Mouse (Mus musculus) MEL (cell line): ENCODE data around the gene Unc13a. TPM values are rescaled to one million over a fixed set of nuclear protein-coding genes. Genes with fewer than 3 reads are reported as not detected.

Source experiments
- DNase-seq: peaks from one replicate; pipeline ENCODE4 v3.0.0; 2011; ENCODE audit warnings: low read depth, low spot score
- H3K27ac ChIP-seq: 2 replicates; pipeline ENCODE4 v1.5.1; 2012; ENCODE audit warnings: low read depth, mild to moderate bottlenecking, control low read depth, low read length, moderate library complexity; ENCODE audit not compliant: control insufficient read depth
- H3K27me3 ChIP-seq, 2 experiments: fragments of 150-350 bp in 1 of 2; sonication (generic) in 1 of 2; 2 replicates each; pipeline ENCODE4 v1.6.1; 2012; ENCODE audit warnings: low read length in 2 of 2, mild to moderate bottlenecking in 2 of 2, improper control_type of control experiment in 1 of 2, moderate library complexity in 1 of 2; ENCODE audit not compliant: insufficient read depth in 2 of 2, control insufficient read depth in 1 of 2
- H3K36me3 ChIP-seq, 2 experiments: 2 replicates each; pipeline ENCODE4 v1.6.1; 2012 to 2014; ENCODE audit warnings: low read length in 2 of 2, improper control_type of control experiment in 1 of 2, inconsistent platforms in 1 of 2, mild to moderate bottlenecking in 1 of 2; ENCODE audit not compliant: insufficient read depth in 2 of 2, control insufficient read depth in 1 of 2
- H3K4me1 ChIP-seq, 2 experiments: fragments of 150-350 bp in 1 of 2; sonication (generic) in 1 of 2; 2 replicates each; pipeline ENCODE4 v1.6.1; 2012; ENCODE audit warnings: low read length in 2 of 2, improper control_type of control experiment in 1 of 2, mild to moderate bottlenecking in 1 of 2; ENCODE audit not compliant: insufficient read depth in 2 of 2, control insufficient read depth in 1 of 2
- H3K4me3 ChIP-seq, 2 experiments: fragments of 150-350 bp in 1 of 2; sonication (generic) in 1 of 2; 2 replicates each; pipeline ENCODE4 v1.5.1; 2012; ENCODE audit warnings: low read depth in 2 of 2, low read length in 2 of 2, mild to moderate bottlenecking in 2 of 2, moderate library complexity in 2 of 2, control low read depth in 1 of 2, improper control_type of control experiment in 1 of 2; ENCODE audit not compliant: control insufficient read depth in 1 of 2, insufficient read depth in 1 of 2
- H3K79me2 ChIP-seq: 2 replicates; pipeline ENCODE4 v1.6.1; 2012; ENCODE audit warnings: mild to moderate bottlenecking, low read length, moderate library complexity; ENCODE audit not compliant: control insufficient read depth, poor library complexity, insufficient read depth
- H3K9ac ChIP-seq: 2 replicates; pipeline ENCODE4 v1.6.1; 2012; ENCODE audit warnings: low read depth, mild to moderate bottlenecking, control low read depth, low read length, moderate library complexity; ENCODE audit not compliant: control insufficient read depth, poor library complexity, severe bottlenecking
- H3K9me3 ChIP-seq: fragments of 150-350 bp; sonication (generic); replicated peaks from 2 replicates; pipeline ENCODE4 v1.6.1; 2012; ENCODE audit warnings: mild to moderate bottlenecking, low read length, improper control_type of control experiment, moderate library complexity; ENCODE audit not compliant: insufficient read depth
- BHLHE40 ChIP-seq: IDR thresholded peaks from 2 replicates; pipeline ENCODE4 v1.6.1; 2012; ENCODE audit warnings: low read depth, mild to moderate bottlenecking, inconsistent platforms, low read length, improper control_type of control experiment, borderline replicate concordance
- CHD1 ChIP-seq: IDR thresholded peaks from 2 replicates; pipeline ENCODE4 v1.6.1; 2012; ENCODE audit warnings: low read depth, mild to moderate bottlenecking, inconsistent platforms, low read length, improper control_type of control experiment
- CHD2 ChIP-seq: IDR thresholded peaks from 2 replicates; pipeline ENCODE4 v1.6.1; 2011; ENCODE audit warnings: low read length, improper control_type of control experiment
- ELF1 ChIP-seq: IDR thresholded peaks from 2 replicates; pipeline ENCODE4 v1.6.1; 2014; ENCODE audit warnings: low read depth, mild to moderate bottlenecking, inconsistent platforms, low read length, improper control_type of control experiment, moderate library complexity
- EP300 ChIP-seq, 2 experiments: IDR thresholded peaks; 2 replicates each; pipeline ENCODE4 v1.6.1; 2011; ENCODE audit warnings: improper control_type of control experiment in 2 of 2, low read length in 2 of 2, low read depth in 1 of 2, mild to moderate bottlenecking in 1 of 2
- ETS1 ChIP-seq: IDR thresholded peaks from 2 replicates; pipeline ENCODE4 v1.6.1; 2012; ENCODE audit warnings: low read depth, mild to moderate bottlenecking, inconsistent platforms, low read length, improper control_type of control experiment, moderate library complexity
- GABPA ChIP-seq: IDR thresholded peaks from 2 replicates; pipeline ENCODE4 v1.6.1; 2012; ENCODE audit warnings: low read depth, mild to moderate bottlenecking, inconsistent platforms, low read length, improper control_type of control experiment, moderate library complexity
- HCFC1 ChIP-seq: IDR thresholded peaks from 2 replicates; pipeline ENCODE4 v1.6.1; 2012; ENCODE audit warnings: low read depth, mild to moderate bottlenecking, inconsistent platforms, low read length, improper control_type of control experiment, moderate library complexity
- JUND ChIP-seq: IDR thresholded peaks from 2 replicates; pipeline ENCODE4 v1.6.1; 2011; ENCODE audit warnings: low read depth, mild to moderate bottlenecking, improper control_type of control experiment, low read length
- KAT2A ChIP-seq: conservative IDR thresholded peaks from 2 replicates; pipeline ENCODE4 v1.6.1; 2012; ENCODE audit warnings: low read depth, low read length, improper control_type of control experiment, inconsistent platforms
- MAFK ChIP-seq: IDR thresholded peaks from 2 replicates; pipeline ENCODE4 v1.6.1; 2011; ENCODE audit warnings: low read depth, mild to moderate bottlenecking, low read length, improper control_type of control experiment, borderline replicate concordance
- MAZ ChIP-seq: IDR thresholded peaks from 2 replicates; pipeline ENCODE4 v1.6.1; 2012; ENCODE audit warnings: low read depth, mild to moderate bottlenecking, inconsistent platforms, low read length, improper control_type of control experiment
- MEF2A ChIP-seq: IDR thresholded peaks from 2 replicates; pipeline ENCODE4 v1.6.1; 2014; ENCODE audit warnings: low read depth, mild to moderate bottlenecking, inconsistent platforms, low read length, improper control_type of control experiment; ENCODE audit not compliant: poor library complexity, insufficient replicate concordance, severe bottlenecking; ENCODE audit errors: extremely low read depth
- MXI1 ChIP-seq: IDR thresholded peaks from 2 replicates; pipeline ENCODE4 v1.6.1; 2011; ENCODE audit warnings: mild to moderate bottlenecking, low read depth, low read length, improper control_type of control experiment
- MYB ChIP-seq: IDR thresholded peaks from 2 replicates; pipeline ENCODE4 v1.6.1; 2011; ENCODE audit warnings: mild to moderate bottlenecking, low read depth, low read length, improper control_type of control experiment
- MYC ChIP-seq: IDR thresholded peaks from 2 replicates; pipeline ENCODE4 v1.6.1; 2011; ENCODE audit warnings: low read depth, mild to moderate bottlenecking, low read length, improper control_type of control experiment, moderate library complexity
- NELFE ChIP-seq: IDR thresholded peaks from 2 replicates; pipeline ENCODE4 v1.6.1; 2011; ENCODE audit warnings: low read depth, low read length, improper control_type of control experiment
- POLR2A ChIP-seq, 2 experiments: IDR thresholded peaks; 2 replicates each; pipeline ENCODE4 v1.6.1; 2011 to 2012; ENCODE audit warnings: low read length in 2 of 2, mild to moderate bottlenecking in 2 of 2, control low read depth in 1 of 2, improper control_type of control experiment in 1 of 2, low read depth in 1 of 2, moderate library complexity in 1 of 2; ENCODE audit not compliant: control insufficient read depth in 1 of 2, insufficient read depth in 1 of 2, poor library complexity in 1 of 2
- POLR2AphosphoS2 ChIP-seq: IDR thresholded peaks from 2 replicates; pipeline ENCODE4 v1.6.1; 2011; ENCODE audit warnings: low read length, improper control_type of control experiment
- RAD21 ChIP-seq: IDR thresholded peaks from 2 replicates; pipeline ENCODE4 v1.6.1; 2011; ENCODE audit warnings: mild to moderate bottlenecking, low read depth, low read length, improper control_type of control experiment
- RCOR1 ChIP-seq: IDR thresholded peaks from 2 replicates; pipeline ENCODE4 v1.6.1; 2012; ENCODE audit warnings: low read depth, mild to moderate bottlenecking, inconsistent platforms, low read length, improper control_type of control experiment
- SIN3A ChIP-seq: IDR thresholded peaks from 2 replicates; pipeline ENCODE4 v1.6.1; 2012; ENCODE audit warnings: low read length, improper control_type of control experiment, inconsistent platforms
- SMC3 ChIP-seq: IDR thresholded peaks from 2 replicates; pipeline ENCODE4 v1.6.1; 2011; ENCODE audit warnings: low read depth, low read length, improper control_type of control experiment
- TAL1 ChIP-seq: IDR thresholded peaks from 2 replicates; pipeline ENCODE4 v1.6.1; 2012; ENCODE audit warnings: mild to moderate bottlenecking, inconsistent platforms, low read length, moderate library complexity, mixed read lengths
- TBP ChIP-seq: IDR thresholded peaks from 2 replicates; pipeline ENCODE4 v1.8.0; 2011; ENCODE audit warnings: low read depth, low read length, improper control_type of control experiment
- UBTF ChIP-seq: IDR thresholded peaks from 2 replicates; pipeline ENCODE4 v1.6.1; 2012; ENCODE audit warnings: low read depth, mild to moderate bottlenecking, inconsistent platforms, low read length, improper control_type of control experiment, moderate library complexity, borderline replicate concordance; ENCODE audit not compliant: insufficient read depth
- USF2 ChIP-seq, 2 experiments: IDR thresholded peaks; 2 replicates each; pipeline ENCODE4 v1.6.1; 2011 to 2012; ENCODE audit warnings: improper control_type of control experiment in 2 of 2, low read length in 2 of 2, borderline replicate concordance in 1 of 2, inconsistent platforms in 1 of 2, low read depth in 1 of 2, mild to moderate bottlenecking in 1 of 2; ENCODE audit not compliant: insufficient read depth in 1 of 2
- ZC3H11A ChIP-seq: IDR thresholded peaks from 2 replicates; pipeline ENCODE4 v1.6.1; 2012; ENCODE audit warnings: low read depth, mild to moderate bottlenecking, inconsistent platforms, low read length, improper control_type of control experiment
- ZMIZ1 ChIP-seq: IDR thresholded peaks from 2 replicates; pipeline ENCODE4 v1.6.1; 2012; ENCODE audit warnings: low read depth, mild to moderate bottlenecking, inconsistent platforms, low read length, improper control_type of control experiment, moderate library complexity
- polyA plus RNA-seq, 2 experiments: library from polyadenylated mRNA; stranded (reverse) in 1 of 2; unstranded in 1 of 2; fragments of >175 nt in 1 of 2; fragments of >200 nt in 1 of 2; gene quantifications; 2 replicates each; pipeline versions ENCODE4 v1.2.1 to v1.2.4; 2012; ENCODE audit warnings: low replicate concordance in 2 of 2, low read depth in 1 of 2; ENCODE audit not compliant: insufficient read length in 2 of 2, insufficient read depth in 1 of 2, missing spikeins in 1 of 2
- total RNA-seq: library from RNA; depleted of rRNA; stranded (reverse); fragments of 300-350 nt; gene quantifications from 2 replicates; pipeline ENCODE4 v1.2.3, GENCODE M21; 2012

Unc13a gene
- total and polyA plus RNA-seq, 3 experiments = 0.81 to 3.6 TPM; not detected in 1

GRCm38 (mm10) chr8:71612141-71612540, 59.4 kb downstream of the Unc13a start:
- Histone ChIP-seq H3K27ac (no peak overlapping the region), H3K79me2 (peaks cover 19% of the 10 kb centered on the region), H3K4me3 (peak overlapping the region; percentile 81 to 93), H3K27me3 (no peaks in the 10 kb centered on the region), H3K9ac (peak overlapping the region; percentile 86), H3K4me1 (peaks cover 6 to 11% of the 10 kb centered on the region in 2 experiments; a peak in 2 of 4 replicates), H3K9me3 (no peaks in the 10 kb centered on the region), H3K36me3 (peaks cover 0 to 5% of the 10 kb centered on the region in 2 experiments; a peak in 3 of 4 replicates)
- TF ChIP-seq ZC3H11A (no peak), TAL1 (no peak), JUND (no peak), EP300 (IDR thresholded peaks at IDR 0.05; ENCODE audit: low read depth in 1 of 2, low read length in 2 of 2) (no peak)
- peak; percentile 22 for DNase-seq

GRCm38 (mm10) chr8:71610822-71611651, 60.5 kb downstream of the Unc13a start, which contains the start of gene Colgalt1:
Colgalt1 (plus strand) TSS chr8:71610998.
- DNase-seq = peak; percentile 99
- peak within 1 kb of the TSS; percentile 64 for H3K27ac ChIP-seq
- peaks cover 0 to 5% of the 10 kb centered on the region in 2 experiments; a peak in 2 of 4 replicates for H3K36me3 ChIP-seq
- H3K4me3 ChIP-seq = peak within 1 kb of the TSS; percentile 81 to 93
- H3K79me2 ChIP-seq = peaks cover 19% of the 10 kb centered on the region
- peak within 1 kb of the TSS; percentile 86 for H3K9ac ChIP-seq
- no peaks in the 10 kb centered on the region for H3K27me3 ChIP-seq
- peaks cover 6 to 11% of the 10 kb centered on the region in 2 experiments; a peak in 2 of 4 replicates for H3K4me1 ChIP-seq
- H3K9me3 ChIP-seq = no peaks in the 10 kb centered on the region
- TF ChIP-seq RAD21 = no peak
- TF ChIP-seq HCFC1 = peak; percentile 87
- TF ChIP-seq POLR2A (IDR thresholded peaks at IDR 0.05; ENCODE audit: control insufficient read depth in 1 of 2, insufficient read depth in 1 of 2, low read depth in 1 of 2, low read length in 2 of 2, poor library complexity in 1 of 2) = peak; percentile 72 to 78
- TF ChIP-seq CHD2 = no peak
- no peak for TF ChIP-seq MAFK
- 0 out of 2 replicates have a peak, but pooled peaks have one; percentile 9 for TF ChIP-seq ETS1
- no peak for TF ChIP-seq POLR2AphosphoS2
- TF ChIP-seq JUND = no peak
- TF ChIP-seq MAZ = peak; percentile 55; the same call in 1 of the 2 replicates
- no peak for TF ChIP-seq RCOR1
- TF ChIP-seq MEF2A = no peak
- peak; percentile 86 for TF ChIP-seq MXI1
- TF ChIP-seq USF2 (IDR thresholded peaks at IDR 0.05; ENCODE audit: borderline replicate concordance in 1 of 2, insufficient read depth in 1 of 2, low read depth in 1 of 2, low read length in 2 of 2) = peak in 1 of 2 experiments; percentile 69; a peak in 1 of 4 replicates
- peak; percentile 86 for TF ChIP-seq TBP
- TF ChIP-seq MYB = no peak
- TF ChIP-seq ELF1 = peak; percentile 86
- TF ChIP-seq EP300 (IDR thresholded peaks at IDR 0.05; ENCODE audit: low read depth in 1 of 2, low read length in 2 of 2) = no peak
- TF ChIP-seq GABPA = no peak
- TF ChIP-seq SMC3 = no peak
- TF ChIP-seq SIN3A = peak; percentile 99
- TF ChIP-seq ZMIZ1 = 0 out of 2 replicates have a peak, but pooled peaks have one; percentile 62
- peak; percentile 70 for TF ChIP-seq NELFE
- TF ChIP-seq TAL1 = no peak
- TF ChIP-seq BHLHE40 = no peak
- TF ChIP-seq UBTF = no peak
- no peak for TF ChIP-seq KAT2A
- TF ChIP-seq MYC = peak; percentile 79; the same call in 1 of the 2 replicates
- no peak for TF ChIP-seq CHD1
